Mouse (Mus musculus) left cerebral cortex, adult 8-10 months (tissue): Measurements from ENCODE around the gene Gabbr1. TPM values are rescaled to one million over a fixed set of nuclear protein-coding genes. Genes with fewer than 3 reads are reported as not detected.

ENCODE experiments used
- DNase-seq, 2 experiments: peaks; one replicate each; pipeline ENCODE4 v3.0.0; 2022; ENCODE audit warnings: low spot score in 2 of 2
- total RNA-seq, 4 experiments: library from RNA; stranded (reverse); gene quantifications; 2 replicates each; pipeline ENCODE4 v1.2.4; 2022

Gene Gabbr1
- total RNA-seq, 4 experiments from 2014 or later, result 662 to 748 (median 699) TPM

GRCm38 (mm10) chr17:37039127-37039894 lies 6.5 kb upstream of the Gabbr1 start:
- no peak for DNase-seq

- no peak for DNase-seq
These were observed 1.0 kb upstream of the Gabbr1 start for GRCm38 (mm10) chr17:37044651-37045244.

- peak; percentile 59 to 64 for DNase-seq
These were observed 746 bp downstream of the Gabbr1 start for GRCm38 (mm10) chr17:37046312-37047112.

GRCm38 (mm10) chr17:37047332-37047976 lies 1.7 kb downstream of the Gabbr1 start:
- no peak for DNase-seq

GRCm38 (mm10) chr17:37047981-37048380 lies 2.2 kb downstream of the Gabbr1 start:
- no peak for DNase-seq

GRCm38 (mm10) chr17:37048383-37048782 lies 2.6 kb downstream of the Gabbr1 start:
- no peak for DNase-seq

GRCm38 (mm10) chr17:37049570-37050310 lies 4.0 kb downstream of the Gabbr1 start:
- peak; percentile 69 to 89 for DNase-seq

GRCm38 (mm10) chr17:37050399-37050798 lies 4.6 kb downstream of the Gabbr1 start:
- DNase-seq, result peak; percentile 90 to 93

- peak in 1 of 2 experiments; percentile 51 for DNase-seq
These were observed 5.1 kb downstream of the Gabbr1 start for GRCm38 (mm10) chr17:37050876-37051275.

- no peak for DNase-seq
These were observed 6.0 kb downstream of the Gabbr1 start for GRCm38 (mm10) chr17:37051745-37052144.

- no peak for DNase-seq
These were observed 11.2 kb downstream of the Gabbr1 start for GRCm38 (mm10) chr17:37056957-37057356.

- no peak for DNase-seq
These were observed 15.7 kb downstream of the Gabbr1 start for GRCm38 (mm10) chr17:37061435-37061834.

- peak in 1 of 2 experiments; percentile 75 for DNase-seq
These were observed 16.4 kb downstream of the Gabbr1 start for GRCm38 (mm10) chr17:37062101-37062641.

- no peak for DNase-seq
These were observed 17.3 kb downstream of the Gabbr1 start for GRCm38 (mm10) chr17:37063063-37063462.

- no peak for DNase-seq
These were observed 18.1 kb downstream of the Gabbr1 start for GRCm38 (mm10) chr17:37063686-37064495.

GRCm38 (mm10) chr17:37065993-37066392 lies 20.2 kb downstream of the Gabbr1 start:
- no peak for DNase-seq

GRCm38 (mm10) chr17:37067861-37068260 lies 22.1 kb downstream of the Gabbr1 start:
- DNase-seq, result peak in 1 of 2 experiments; percentile 17

- DNase-seq, result no peak
These were observed 24.4 kb downstream of the Gabbr1 start for GRCm38 (mm10) chr17:37070121-37070520.

- DNase-seq, result peak in 1 of 2 experiments; percentile 15
These were observed 26.4 kb downstream of the Gabbr1 start for GRCm38 (mm10) chr17:37072080-37072729.
